Mouse (Mus musculus): ENCODE measurements at regions not wholly inside any gene's neighbourhood (a gene's known extent, or its start where the extent isn't known, plus 50 kb on each side); places are given as distances from the start of the nearest gene placed in this dataset.

DNA sequence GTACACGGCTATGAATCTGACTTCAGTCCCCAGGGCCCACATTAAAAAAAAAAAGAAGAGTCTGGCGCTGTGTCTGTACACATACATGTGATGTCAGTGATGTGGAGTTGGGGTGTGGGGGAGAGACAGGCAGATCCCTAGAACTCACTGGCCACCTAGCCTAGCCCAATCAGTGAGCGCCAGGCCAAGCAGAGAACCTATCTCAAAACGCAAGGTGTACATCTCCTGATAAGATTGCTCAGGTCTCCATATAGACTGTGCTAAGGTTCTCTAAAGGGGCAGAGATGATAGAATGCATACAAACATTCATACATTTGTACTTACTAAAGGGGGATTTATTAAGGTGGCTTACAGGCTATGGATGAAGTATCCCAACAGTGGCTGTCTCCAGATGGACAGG is 225.5 kb upstream of the Hs6st1 start:
- DNase-seq: no peak

GRCm38 (mm10) chr1:35843566-35843965 is 224.6 kb upstream of the Hs6st1 start:
- DNase-seq: no peak

- peak; percentile 32 for DNase-seq
Measured at GRCm38 (mm10) chr1:35846224-35846936, 221.8 kb upstream of the Hs6st1 start.

GRCm38 (mm10) chr1:35848160-35848954 is 219.8 kb upstream of the Hs6st1 start:
- DNase-seq: no peak

- DNase-seq: no peak
Measured at GRCm38 (mm10) chr1:35849406-35850190, 218.6 kb upstream of the Hs6st1 start.

DNA sequence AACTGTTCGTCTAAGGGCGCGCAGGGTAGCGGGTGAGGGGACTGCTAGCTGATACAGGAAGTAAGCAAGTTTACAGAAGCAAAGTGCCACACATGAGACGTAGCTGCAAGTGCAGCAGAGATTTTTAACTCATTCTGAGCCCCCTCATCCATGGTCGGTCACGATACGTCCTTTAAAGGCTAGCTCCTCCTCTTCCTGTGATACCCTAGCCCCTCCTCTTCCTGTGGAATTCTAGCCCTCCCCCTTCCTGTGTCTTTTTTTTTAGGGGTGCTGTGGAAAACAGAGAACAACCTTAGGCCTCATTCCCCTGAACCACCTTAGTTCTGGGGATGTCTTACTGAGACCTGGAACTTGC is 218.0 kb upstream of the Hs6st1 start:
- no peak for DNase-seq

- DNase-seq: no peak
Measured at GRCm38 (mm10) chr1:35850566-35851085, 217.6 kb upstream of the Hs6st1 start.

DNA sequence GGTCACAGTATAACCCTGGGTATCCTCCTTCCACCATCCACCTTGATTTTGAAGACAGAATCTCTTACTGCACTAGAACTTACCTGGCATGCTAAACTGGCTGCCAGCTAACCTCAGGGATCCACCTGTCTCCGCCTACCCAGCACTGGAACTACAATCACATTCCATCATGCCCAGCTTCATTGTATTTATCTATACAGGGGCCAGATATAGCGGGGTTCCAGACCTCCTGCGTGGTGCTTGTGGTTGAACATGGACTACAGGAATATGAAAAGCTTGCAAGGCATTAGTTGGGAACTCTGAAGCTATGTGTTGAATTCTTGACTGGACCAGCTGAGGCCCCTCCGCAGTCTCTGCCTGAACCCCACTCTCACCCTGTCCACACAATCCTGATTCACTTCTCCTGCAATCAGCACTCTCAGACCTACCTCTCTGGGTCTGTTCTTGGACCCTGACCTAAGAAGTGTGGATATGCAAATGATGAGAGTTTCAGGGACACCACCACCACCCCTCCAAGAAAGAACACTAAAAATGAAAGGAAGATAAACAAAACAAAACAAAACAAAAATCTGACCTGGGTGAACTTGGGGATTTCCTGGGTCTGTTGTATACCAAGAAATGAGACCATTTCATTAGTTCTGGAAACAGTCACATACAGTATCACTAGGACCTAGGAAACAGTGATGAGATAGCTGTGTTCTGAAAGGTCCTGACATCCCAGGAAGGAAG is 216.4 kb upstream of the Hs6st1 start:
- no peak for DNase-seq

DNA sequence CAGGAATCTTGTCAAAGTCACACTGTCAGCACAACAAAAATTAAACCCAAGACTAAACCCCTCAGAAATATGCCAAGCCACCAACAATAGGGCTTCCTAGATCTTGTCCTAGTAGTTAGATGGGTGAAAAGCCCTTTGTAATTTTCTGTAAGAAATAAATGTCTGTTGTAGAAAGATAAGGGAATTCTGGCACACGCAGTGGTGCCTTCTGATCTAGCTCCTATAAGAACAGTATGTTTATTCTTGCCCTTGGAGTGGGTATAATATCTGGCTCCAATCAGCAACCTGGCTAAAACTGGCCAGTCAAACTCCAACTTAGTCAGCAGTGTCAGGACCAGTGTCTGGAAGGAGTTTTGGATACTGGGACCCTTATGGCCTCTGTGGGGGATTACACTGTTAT is 215.2 kb upstream of the Hs6st1 start:
- no peak for DNase-seq

GRCm38 (mm10) chr1:35855650-35856049 is 212.6 kb upstream of the Hs6st1 start:
- DNase-seq: no peak

DNA sequence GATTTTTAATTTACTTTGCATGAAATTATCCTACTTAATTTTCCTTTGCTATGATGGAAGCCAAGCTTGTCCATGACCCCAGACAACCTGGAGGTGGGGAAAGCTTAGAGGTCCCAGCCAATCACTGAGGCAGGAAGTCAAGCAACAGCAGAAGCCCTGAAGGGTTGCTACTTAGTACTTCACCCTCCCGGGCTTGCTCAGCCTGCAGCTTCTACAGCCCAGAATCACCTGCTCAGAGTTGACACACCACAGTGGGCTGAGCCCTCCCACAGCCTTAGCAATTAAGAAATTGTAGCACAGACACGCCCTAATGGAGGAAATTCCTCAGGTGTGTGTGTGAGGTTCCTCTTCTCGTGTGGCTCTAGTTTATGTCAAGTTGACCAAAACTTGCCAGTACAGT is 209.9 kb upstream of the Hs6st1 start:
- no peak for DNase-seq

GRCm38 (mm10) chr1:35860779-35861178 is 207.4 kb upstream of the Hs6st1 start:
- DNase-seq: no peak

DNA sequence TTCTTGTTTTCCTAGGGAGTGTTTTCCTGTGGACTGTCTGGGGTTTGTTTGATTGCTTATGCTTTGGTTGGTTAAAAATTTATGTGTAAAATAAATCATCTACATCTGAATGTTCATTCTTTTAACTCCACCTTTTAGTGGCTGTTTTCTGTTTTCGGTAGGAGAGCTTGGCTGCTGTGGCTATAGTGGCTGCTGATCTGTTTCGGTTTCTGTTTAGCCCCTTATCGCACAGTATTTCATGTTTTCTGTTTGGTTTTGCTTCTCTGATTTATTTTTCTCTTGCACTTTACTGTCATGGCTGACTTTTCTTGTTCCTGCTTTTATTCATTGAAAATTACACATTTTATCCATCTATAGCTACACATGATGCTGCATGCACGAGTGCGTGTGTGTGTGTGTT is 206.0 kb upstream of the Hs6st1 start:
- DNase-seq: no peak

- no peak for DNase-seq
Measured at GRCm38 (mm10) chr1:35862661-35863060, 205.5 kb upstream of the Hs6st1 start.

- no peak for DNase-seq
Measured at GRCm38 (mm10) chr1:35864246-35864645, 204.0 kb upstream of the Hs6st1 start.

GRCm38 (mm10) chr1:35865263-35865662 is 202.9 kb upstream of the Hs6st1 start:
- DNase-seq: no peak

GRCm38 (mm10) chr1:35866643-35867042 is 201.6 kb upstream of the Hs6st1 start:
- DNase-seq: no peak

DNA sequence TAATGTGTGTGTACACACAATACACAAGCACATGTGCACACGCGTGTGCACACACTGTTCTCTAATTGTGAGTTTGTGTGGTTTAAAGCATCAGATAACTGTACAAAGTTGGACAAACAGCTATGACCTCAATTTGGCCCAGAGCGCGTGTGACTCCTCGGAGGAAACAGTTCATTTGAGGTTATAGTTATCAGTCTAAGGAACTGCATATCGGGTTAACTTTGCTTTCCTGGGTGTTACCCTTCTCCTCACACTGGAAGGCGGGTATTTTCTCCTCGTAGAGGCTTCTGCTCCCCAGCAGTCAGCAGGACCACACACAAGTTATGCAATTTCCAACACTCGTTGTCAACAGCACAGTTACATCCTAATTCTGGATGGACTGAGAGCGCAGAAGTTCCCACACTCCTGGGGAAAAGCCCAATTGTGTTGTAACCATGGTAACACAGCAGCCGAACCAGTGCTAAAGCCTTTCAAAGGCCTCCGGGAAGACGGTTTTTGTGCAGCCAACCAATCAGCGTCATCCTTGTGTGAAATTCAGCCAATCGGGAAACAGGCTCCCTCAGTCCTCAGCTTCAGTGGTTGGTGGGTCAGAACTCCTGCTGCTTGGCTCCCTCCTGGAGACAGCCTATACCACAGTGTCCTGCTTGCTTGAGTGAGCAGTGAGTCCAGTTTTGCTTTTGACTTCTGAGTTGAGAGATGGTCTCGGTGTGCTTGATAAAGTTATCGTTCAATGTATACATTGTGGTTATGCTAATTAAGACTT is 198.6 kb upstream of the Hs6st1 start:
- peak; percentile 51 for DNase-seq

- DNase-seq: no peak
Measured at GRCm38 (mm10) chr1:35870144-35870827, 197.9 kb upstream of the Hs6st1 start.

GRCm38 (mm10) chr1:35873038-35873437 is 195.2 kb upstream of the Hs6st1 start:
- peak; percentile 87 for DNase-seq

- DNase-seq: peak; percentile 48
Measured at GRCm38 (mm10) chr1:35875210-35875811, 192.9 kb upstream of the Hs6st1 start.

Data from cerebellum, adult 9-11 months (tissue).